Mouse (Mus musculus): ENCODE data around the gene Krtap4-1.

GRCm38 (mm10) chr11:99581051-99581450 is 47.0 kb downstream of the Krtap4-1 start:
- TF ChIP-seq POLR2A (IDR thresholded peaks at IDR 0.05; ENCODE audit: control insufficient read depth, low read depth, low read length) (no peak), CTCF (IDR thresholded peaks at IDR 0.05; ENCODE audit: control insufficient read depth, insufficient read depth, insufficient replicate concordance, low read depth, low read length) (no peak)

All from testis, adult 2 months (tissue).